Mouse (Mus musculus) G1E (cell line): ENCODE measurements around the gene Ankrd35.

Experiments
- CTCF ChIP-seq: IDR thresholded peaks from 2 replicates; pipeline ENCODE4 v1.5.1; 2012; ENCODE audit warnings: low read depth, low read length, inconsistent platforms, mixed read lengths
- GATA1 ChIP-seq: IDR thresholded peaks from 2 replicates; pipeline ENCODE4 v1.6.1; 2012; ENCODE audit warnings: borderline replicate concordance, low read length, inconsistent platforms, mixed read lengths

DNA sequence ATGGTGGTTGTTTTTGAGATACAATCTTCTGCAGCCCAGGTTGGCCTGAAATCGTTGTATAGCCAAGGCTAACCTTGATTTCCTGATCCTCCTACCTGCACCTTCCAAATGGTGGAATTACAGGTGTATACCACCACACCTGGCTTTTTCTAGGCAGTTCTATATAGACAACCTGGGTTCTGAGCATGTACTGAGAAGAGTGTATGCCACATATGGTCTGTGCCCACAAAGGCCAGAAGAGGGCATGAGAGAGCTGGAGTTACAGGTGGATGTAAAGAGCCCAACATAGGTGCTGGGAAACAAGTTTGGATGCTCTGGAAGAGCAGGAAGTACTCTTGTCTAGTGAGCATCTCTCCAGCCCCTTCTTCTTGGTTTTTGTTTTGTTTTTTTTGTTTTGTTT, 2.6 kb upstream of the Ankrd35 start:
- TF ChIP-seq CTCF (peak; percentile 7; the same call in 1 of the 2 replicates), GATA1 (no peak)
